Mouse (Mus musculus): ENCODE results near the gene Gpr150.

The Gpr150 gene

GRCm38 (mm10) chr13:76014511-76014910, 42.3 kb downstream of the Gpr150 start:
- DNase-seq (ENCODE audit: low read depth), result no peak

Measured in naive thymus-derived CD4-positive, alpha-beta T cell, adult 2 months (primary cell).